ENCODE assay signal across 7 mouse cellular contexts in the genomic region with DNA sequence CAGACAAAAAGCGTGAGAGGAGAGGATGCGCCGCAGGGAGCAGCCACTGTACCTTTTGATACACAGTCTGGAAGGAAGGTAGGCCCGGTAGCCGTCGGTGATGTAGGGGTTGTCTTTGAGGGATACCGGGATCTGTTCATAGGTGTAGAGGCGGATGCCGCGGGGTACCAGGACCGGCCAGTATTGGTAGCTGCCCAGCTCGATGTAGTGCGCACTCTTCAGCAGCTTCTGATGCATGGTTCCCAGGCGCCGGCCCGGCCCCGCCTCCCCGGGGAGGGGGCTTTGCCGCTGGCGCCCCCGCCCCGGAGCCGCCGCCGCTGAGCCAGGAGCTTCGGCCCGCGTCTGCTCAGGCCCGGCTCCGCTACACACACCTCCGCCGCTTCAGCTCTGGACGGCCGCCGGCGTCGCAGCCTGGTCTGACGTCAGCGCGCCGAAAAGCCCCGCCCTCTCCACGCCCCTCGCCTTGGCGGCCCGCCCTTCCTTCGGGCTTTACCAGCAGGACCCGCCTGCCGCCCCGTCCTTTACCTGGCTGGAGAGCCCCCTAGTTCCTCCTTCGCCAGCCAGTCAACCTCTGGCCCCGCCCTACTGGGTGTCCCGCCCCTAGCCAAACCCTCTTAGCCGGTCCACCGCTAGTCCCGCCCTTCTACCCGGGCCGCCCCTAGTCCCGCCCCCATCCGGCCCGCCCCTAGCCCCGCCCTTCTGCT. TPM values are rescaled to one million over a fixed set of nuclear protein-coding genes. Genes with fewer than 3 reads are reported as not detected.
DNase-seq lines count a peak whose midpoint lies in the region; ATAC-seq lines count a peak whose summit lies in the region.

A gene (minus strand): TSS at position 390 of the 704 bp plus-strand sequence.

- no peak within 1 kb of the TSS for H3K27ac ChIP-seq in intestine, embryonic 16.5 days (ENCODE audit: low read length)
- H3K27ac ChIP-seq in midbrain, embryonic 11.5 days (ENCODE audit: low read depth, low read length): no peak within 1 kb of the TSS

- WGBS in intestine, embryonic 16.5 days: under 1% methylated on average over 60 of the region's 62 CpGs
- WGBS in midbrain, embryonic 11.5 days: under 1% methylated on average over 59 of the region's 62 CpGs

- intact Hi-C loops in left cerebral cortex, postnatal 36 days (cut with DNase I): no loop called here

- H3K4me2 ChIP-seq in intestine, embryonic 16.5 days (ENCODE audit: low read depth, low read length): peak within 1 kb of the TSS; percentile 83
- peak within 1 kb of the TSS; percentile 71 for H3K4me2 ChIP-seq in midbrain, embryonic 11.5 days

- H3K4me3 ChIP-seq in intestine, embryonic 16.5 days (ENCODE audit: low read length): peak within 1 kb of the TSS; percentile 77
- H3K4me3 ChIP-seq in midbrain, embryonic 11.5 days (ENCODE audit: low read depth, low read length): peak within 1 kb of the TSS; percentile 62

- H3K9ac ChIP-seq in intestine, embryonic 16.5 days (ENCODE audit: low read depth, low read length): peak within 1 kb of the TSS; percentile 79
- H3K9ac ChIP-seq in midbrain, embryonic 11.5 days (ENCODE audit: low read length): peak within 1 kb of the TSS; percentile 70

- peaks cover 8% of the 10 kb centered on the region; the same call in 1 of the 2 replicates for H3K4me1 ChIP-seq in intestine, embryonic 16.5 days (ENCODE audit: control insufficient read depth, insufficient read depth, low read length)
- H3K4me1 ChIP-seq in midbrain, embryonic 11.5 days (ENCODE audit: control insufficient read depth, insufficient read depth, low read length): peaks cover 7% of the 10 kb centered on the region

- no peaks in the 10 kb centered on the region for H3K27me3 ChIP-seq in intestine, embryonic 16.5 days (replicated peaks; ENCODE audit: control insufficient read depth, insufficient read depth, low read length)
- H3K27me3 ChIP-seq in midbrain, embryonic 11.5 days (ENCODE audit: control insufficient read depth, insufficient read depth, low read length): no peaks in the 10 kb centered on the region

- H3K9me3 ChIP-seq in intestine, embryonic 16.5 days (ENCODE audit: control insufficient read depth, low read length): no peaks in the 10 kb centered on the region
- H3K9me3 ChIP-seq in midbrain, embryonic 11.5 days (ENCODE audit: control insufficient read depth, low read length): no peaks in the 10 kb centered on the region

- peak; percentile 99 for DNase-seq in adrenal gland, adult 2 months
- DNase-seq in embryo, embryonic 11.5 days (ENCODE audit: low read depth, low spot score): peak; percentile 83
- peak; percentile 89 to 94 for DNase-seq in gastrocnemius, postnatal 4 days (ENCODE audit: low spot score in 2 of 2)
- peak; percentile 98 for DNase-seq in left cerebral cortex, postnatal 36 days (ENCODE audit: low spot score in 2 of 2)
- peak; percentile 99 for DNase-seq in midbrain, embryonic 11.5 days (ENCODE audit: low spot score, missing footprints)
- DNase-seq in skeletal muscle tissue, adult 2 months (ENCODE audit: low read depth, low spot score): peak; percentile 89

- H3K36me3 ChIP-seq in intestine, embryonic 16.5 days (ENCODE audit: control insufficient read depth, insufficient read depth, low read length): no peaks in the 10 kb centered on the region
- no peaks in the 10 kb centered on the region for H3K36me3 ChIP-seq in midbrain, embryonic 11.5 days (ENCODE audit: control insufficient read depth, insufficient read depth, low read length)

- ATAC-seq in intestine, embryonic 16.5 days: peak; percentile 99
- ATAC-seq in midbrain, embryonic 11.5 days (ENCODE audit: low FRiP score): peak; percentile 99

RNA-seq across cellular contexts. Expression of the gene that starts here (rescaled TPM):
- total RNA-seq in adrenal gland, adult 2 months (2021): 1 to 10 TPM; 3.3 to 4.2 TPM
- 4.8 and 5.2 TPM in 2 replicates for polyA plus RNA-seq in adrenal gland, adult 2 months (2012; rRNA removed)
- 1 to 10 TPM; 3.4 to 3.5 TPM for total RNA-seq in gastrocnemius, postnatal 4 days (2021)
- polyA plus RNA-seq in intestine, embryonic 16.5 days (2015; fragmentation: Nextera tagmentation; extraction: Ambion mirVana): 1.4 and 1.8 TPM in 2 replicates
- total RNA-seq in left cerebral cortex, postnatal 36 days (2021): 10 to 100 TPM; 25.1 to 29.6 TPM
- polyA plus RNA-seq in midbrain, embryonic 11.5 days (2014; fragmentation: Nextera tagmentation; extraction: Ambion mirVana): 10.3 and 13.3 TPM in 2 replicates

Comparison
In these comparisons a context has a peak if more than half of its experiments do, and no peak if none do; other contexts are left out.
1. RNA of the gene that starts here (total RNA-seq): 25.1 to 29.6 TPM in left cerebral cortex, postnatal 36 days; 3.3 to 4.2 TPM in adrenal gland, adult 2 months and 3.4 to 3.5 TPM in gastrocnemius, postnatal 4 days; every median in the first group is over 4 times any median in the second.
2. Peak in every context shown above with its lines, with median percentiles within 50 percentile points of each other: DNase-seq.